Mouse (Mus musculus): ENCODE results near the gene Lrp11.

- TF ChIP-seq CTCF (IDR thresholded peaks at IDR 0.05; ENCODE audit: control insufficient read depth, insufficient read depth, low read length) (no peak), POLR2A (IDR thresholded peaks at IDR 0.05; ENCODE audit: borderline replicate concordance, control insufficient read depth, low read depth, low read length) (no peak)
Measured at GRCm38 (mm10) chr10:7582157-7582890, 7.3 kb upstream of the Lrp11 start.
